Mouse (Mus musculus) liver, embryonic 16.5 days (tissue): ENCODE measurements around the gene Isg20. TPM values are rescaled to one million over a fixed set of nuclear protein-coding genes. Genes with fewer than 3 reads are reported as not detected.

Source experiments
- ATAC-seq: fragments of 200-750 bp; cut with Nextera tagmentation; 2 replicates; pipeline ENCODE4 v1.8.0; 2017; ENCODE audit warnings: low read depth, mild to moderate bottlenecking, moderate number of reproducible peaks, moderate library complexity
- H3K27ac ChIP-seq: fragments of 300-500 bp; sonication (generic); 2 replicates; pipeline ENCODE4 v1.5.1; 2014; ENCODE audit warnings: mild to moderate bottlenecking, low read length
- H3K27me3 ChIP-seq: fragments of 300-500 bp; sonication (generic); 2 replicates; pipeline ENCODE4 v1.6.1; 2014; ENCODE audit warnings: low read depth, low read length, mixed read lengths; ENCODE audit not compliant: control insufficient read depth, insufficient read depth
- H3K36me3 ChIP-seq: fragments of 300-500 bp; sonication (generic); 2 replicates; pipeline ENCODE4 v1.6.1; 2014; ENCODE audit warnings: mild to moderate bottlenecking; ENCODE audit not compliant: control insufficient read depth, insufficient read depth
- H3K4me1 ChIP-seq: fragments of 300-500 bp; sonication (generic); 2 replicates; pipeline ENCODE4 v1.6.1; 2014; ENCODE audit warnings: low read depth, low read length, mixed read lengths; ENCODE audit not compliant: control insufficient read depth
- H3K4me2 ChIP-seq: fragments of 300-500 bp; sonication (generic); 2 replicates; pipeline ENCODE4 v1.6.1; 2014; ENCODE audit warnings: low read depth, low read length, mixed read lengths
- H3K4me3 ChIP-seq: fragments of 300-500 bp; sonication (generic); 2 replicates; pipeline ENCODE4 v1.5.1; 2014; ENCODE audit warnings: low read depth, mild to moderate bottlenecking, low read length
- H3K9ac ChIP-seq: fragments of 300-500 bp; sonication (generic); 2 replicates; pipeline ENCODE4 v1.6.1; 2014; ENCODE audit warnings: low read depth, low read length
- H3K9me3 ChIP-seq: fragments of 300-500 bp; sonication (generic); replicated peaks from 2 replicates; pipeline ENCODE4 v1.6.1; 2016; ENCODE audit warnings: low read length; ENCODE audit not compliant: control insufficient read depth
- whole genome bisulfite sequencing: fragments of 180-500 bp; shearing (Covaris S2); extraction: QIAGEN DNeasy Blood & Tissue Kit; methylation state at CpG from one replicate; pipeline ENCODE4 v1.1.7; 2014; ENCODE audit not compliant: insufficient replicate concordance; 5-methylcytosine and 5-hydroxymethylcytosine counted together
- polyA plus RNA-seq: library from polyadenylated mRNA; unstranded; fragments of >200 nt; fragmentation: Nextera tagmentation; extraction: Ambion mirVana; gene quantifications from 2 replicates; pipeline ENCODE4 v1.2.1, GENCODE M21; 2015

The Isg20 gene
- polyA plus RNA-seq, 1 experiment from 2014 or later, result 138 TPM

DNA sequence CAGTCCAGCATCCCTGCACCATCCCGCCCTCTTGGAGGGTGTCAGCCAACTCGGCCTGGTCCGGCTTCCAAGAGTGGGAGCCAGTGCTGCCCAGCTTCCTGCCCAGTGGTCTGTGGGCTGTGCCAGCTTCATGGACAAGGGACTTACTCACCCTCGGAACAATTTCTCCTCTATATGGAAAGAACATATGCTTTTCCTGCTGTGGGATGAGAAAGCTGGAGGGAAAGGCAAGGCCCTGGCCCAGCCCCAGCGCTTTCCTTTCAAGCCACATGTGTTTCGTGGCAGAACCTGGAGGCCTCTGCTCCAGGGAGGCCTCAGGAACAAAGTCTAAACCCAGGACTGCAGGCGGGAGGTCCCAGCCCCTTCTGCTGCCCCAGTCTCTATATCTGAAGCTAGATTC, 12.5 kb downstream of the Isg20 start:
- no peak for ATAC-seq
- peaks cover 8% of the 10 kb centered on the region for H3K4me1 ChIP-seq
- 72% methylated on average over 7 of the region's 7 CpGs for whole genome bisulfite sequencing
- no peak overlapping the region for H3K27ac ChIP-seq
- no peak overlapping the region for H3K4me2 ChIP-seq
- no peaks in the 10 kb centered on the region for H3K9me3 ChIP-seq
- no peak overlapping the region for H3K9ac ChIP-seq
- H3K27me3 ChIP-seq, result no peaks in the 10 kb centered on the region
- no peak overlapping the region for H3K4me3 ChIP-seq
- H3K36me3 ChIP-seq, result no peaks in the 10 kb centered on the region

DNA sequence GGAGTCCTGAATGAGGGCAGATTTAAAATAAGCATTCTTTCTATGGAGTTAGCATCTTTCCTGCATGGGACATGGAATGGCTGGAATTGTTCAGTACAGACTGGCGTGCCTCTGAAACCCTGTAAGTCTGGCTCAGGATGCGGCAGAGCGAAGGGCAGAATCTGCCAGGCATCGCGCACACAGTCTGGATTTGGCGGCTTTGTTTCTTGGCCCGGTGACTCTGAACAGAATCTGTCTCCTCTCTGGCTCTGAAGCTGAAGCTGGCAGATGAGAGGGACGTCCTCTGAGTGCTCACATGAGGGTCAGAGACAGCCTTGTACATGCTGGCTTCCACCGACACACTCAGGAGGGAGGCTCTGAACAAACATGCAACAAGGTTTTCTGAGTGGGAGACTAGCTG, 12.9 kb downstream of the Isg20 start:
- no peak overlapping the region for H3K9ac ChIP-seq
- no peak overlapping the region for H3K4me3 ChIP-seq
- H3K36me3 ChIP-seq, result no peaks in the 10 kb centered on the region
- H3K4me2 ChIP-seq, result no peak overlapping the region
- no peaks in the 10 kb centered on the region for H3K9me3 ChIP-seq
- no peak for ATAC-seq
- H3K4me1 ChIP-seq, result peaks cover 8% of the 10 kb centered on the region
- no peak overlapping the region for H3K27ac ChIP-seq
- H3K27me3 ChIP-seq, result no peaks in the 10 kb centered on the region
- WGBS, result 72% methylated on average over 9 of the region's 9 CpGs

DNA sequence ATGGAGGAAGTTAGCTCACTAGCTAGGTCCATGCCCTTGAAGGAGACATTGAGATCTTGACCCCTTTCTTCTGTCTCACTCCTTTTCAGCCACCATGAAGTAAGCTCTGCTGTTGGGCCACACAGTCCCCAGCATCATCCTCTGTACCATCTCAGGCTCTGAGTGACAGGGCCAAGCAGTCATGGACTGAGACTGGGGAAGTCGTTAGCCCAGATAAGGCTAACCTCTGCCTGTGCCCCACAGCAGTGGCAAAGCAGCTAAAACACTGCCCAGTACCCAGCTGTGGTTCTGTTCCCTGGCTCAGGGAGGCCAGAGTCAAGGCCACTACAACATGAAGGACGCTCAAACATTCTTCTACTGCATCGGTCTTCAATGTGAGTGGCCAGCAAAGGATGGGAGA, 14.0 kb downstream of the Isg20 start:
- Histone ChIP-seq H3K36me3 (no peaks in the 10 kb centered on the region), H3K27ac (no peak overlapping the region), H3K4me3 (no peak overlapping the region), H3K9ac (no peak overlapping the region), H3K4me2 (peak overlapping the region; percentile 21; the same call in 1 of the 2 replicates), H3K4me1 (peaks cover 5% of the 10 kb centered on the region), H3K9me3 (no peaks in the 10 kb centered on the region), H3K27me3 (no peaks in the 10 kb centered on the region)
- 36% methylated on average over 3 of the region's 3 CpGs for WGBS
- ATAC-seq, result 0 out of 2 replicates have a peak, but pooled peaks have one; percentile 17

DNA sequence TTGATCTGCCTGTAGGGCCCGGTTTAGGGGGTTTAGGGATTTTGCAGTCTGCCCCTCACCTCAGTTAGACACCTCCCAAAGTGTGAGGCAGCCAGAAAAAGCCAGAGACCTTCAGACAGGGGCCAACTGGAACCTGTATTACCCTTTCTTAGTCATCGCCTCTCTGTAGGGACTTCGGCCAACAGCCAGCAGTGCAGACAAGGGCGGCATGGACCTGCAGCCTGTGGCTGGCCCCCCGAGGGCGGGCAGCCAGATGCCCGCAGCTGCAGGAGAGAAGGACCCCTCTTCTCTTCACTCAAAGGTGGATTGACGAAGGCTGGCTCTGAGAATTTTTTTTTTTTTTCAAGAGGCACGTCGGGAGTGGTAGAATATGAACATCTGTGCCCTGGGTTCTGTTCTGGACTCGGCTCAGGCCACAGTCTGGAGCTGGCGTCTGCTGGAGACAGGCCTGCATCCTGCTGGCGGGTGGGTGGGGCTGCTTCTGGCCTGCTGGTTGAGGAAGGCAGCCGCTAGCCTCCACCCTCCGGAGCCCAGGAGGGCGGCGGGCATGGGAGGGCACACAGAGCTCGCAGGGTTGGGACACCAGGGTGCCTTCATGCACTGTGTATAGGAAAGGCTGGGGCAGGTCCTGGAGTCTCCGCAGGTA, 25.9 kb downstream of the Isg20 start:
- Histone ChIP-seq H3K27me3 (no peaks in the 10 kb centered on the region; the same call in 1 of the 2 replicates), H3K36me3 (no peaks in the 10 kb centered on the region), H3K9me3 (no peaks in the 10 kb centered on the region), H3K9ac (no peak overlapping the region), H3K4me3 (no peak overlapping the region), H3K27ac (no peak overlapping the region), H3K4me1 (no peaks in the 10 kb centered on the region), H3K4me2 (no peak overlapping the region)
- ATAC-seq, result no peak
- 52% methylated on average over 19 of the region's 19 CpGs for WGBS

DNA sequence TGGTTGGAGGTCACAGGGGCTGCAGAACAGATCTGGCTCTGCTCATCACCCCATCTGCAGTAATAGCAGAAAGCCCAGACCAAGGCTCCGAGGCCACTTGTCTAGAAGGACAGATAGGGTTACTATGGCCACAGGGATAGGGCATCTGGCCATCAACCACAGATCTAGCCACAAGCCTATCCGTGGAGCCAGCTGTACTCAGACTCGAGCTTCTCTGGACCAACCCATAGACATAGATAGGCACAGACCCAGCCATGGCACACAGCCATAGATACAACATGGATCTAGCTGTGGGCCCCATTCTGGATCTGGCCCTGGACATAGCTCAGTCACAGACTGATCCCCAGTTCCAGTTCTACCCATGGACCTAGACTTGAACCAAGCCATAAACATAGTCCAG, 27.7 kb downstream of the Isg20 start:
- Histone ChIP-seq H3K4me2 (no peak overlapping the region), H3K36me3 (no peaks in the 10 kb centered on the region), H3K9me3 (no peaks in the 10 kb centered on the region), H3K9ac (no peak overlapping the region), H3K4me1 (no peaks in the 10 kb centered on the region), H3K27ac (no peak overlapping the region), H3K4me3 (no peak overlapping the region), H3K27me3 (no peaks in the 10 kb centered on the region; the same call in 1 of the 2 replicates)
- ATAC-seq, result peak; percentile 79
- WGBS, result 32% methylated on average over 3 of the region's 3 CpGs

DNA sequence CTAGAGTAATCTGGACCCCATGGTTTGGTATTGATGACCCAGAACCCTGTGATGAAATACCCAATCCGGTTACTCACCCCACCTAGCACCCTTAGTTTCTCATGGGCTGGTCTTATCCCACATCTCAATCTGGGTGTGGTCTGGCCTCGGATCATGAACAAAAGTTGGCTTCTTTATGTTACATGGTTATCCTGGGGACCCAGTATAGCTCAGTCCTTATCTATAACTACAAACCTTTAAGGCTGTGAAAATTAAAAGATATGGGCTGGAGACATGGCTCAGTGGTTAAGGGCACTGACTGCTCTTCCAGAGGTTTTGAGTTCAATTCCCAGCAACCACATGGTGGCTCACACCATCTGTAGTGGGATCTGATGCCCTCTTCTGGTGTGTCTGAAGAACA, 29.3 kb downstream of the Isg20 start:
- no peaks in the 10 kb centered on the region for H3K27me3 ChIP-seq
- H3K4me2 ChIP-seq, result no peak overlapping the region
- no peak overlapping the region for H3K27ac ChIP-seq
- ATAC-seq, result peak; percentile 56; the same call in 1 of the 2 replicates
- no peaks in the 10 kb centered on the region for H3K9me3 ChIP-seq
- no peaks in the 10 kb centered on the region for H3K4me1 ChIP-seq
- WGBS, result 28% methylated on average over 2 of the region's 2 CpGs
- no peaks in the 10 kb centered on the region for H3K36me3 ChIP-seq
- no peak overlapping the region for H3K4me3 ChIP-seq
- no peak overlapping the region for H3K9ac ChIP-seq

DNA sequence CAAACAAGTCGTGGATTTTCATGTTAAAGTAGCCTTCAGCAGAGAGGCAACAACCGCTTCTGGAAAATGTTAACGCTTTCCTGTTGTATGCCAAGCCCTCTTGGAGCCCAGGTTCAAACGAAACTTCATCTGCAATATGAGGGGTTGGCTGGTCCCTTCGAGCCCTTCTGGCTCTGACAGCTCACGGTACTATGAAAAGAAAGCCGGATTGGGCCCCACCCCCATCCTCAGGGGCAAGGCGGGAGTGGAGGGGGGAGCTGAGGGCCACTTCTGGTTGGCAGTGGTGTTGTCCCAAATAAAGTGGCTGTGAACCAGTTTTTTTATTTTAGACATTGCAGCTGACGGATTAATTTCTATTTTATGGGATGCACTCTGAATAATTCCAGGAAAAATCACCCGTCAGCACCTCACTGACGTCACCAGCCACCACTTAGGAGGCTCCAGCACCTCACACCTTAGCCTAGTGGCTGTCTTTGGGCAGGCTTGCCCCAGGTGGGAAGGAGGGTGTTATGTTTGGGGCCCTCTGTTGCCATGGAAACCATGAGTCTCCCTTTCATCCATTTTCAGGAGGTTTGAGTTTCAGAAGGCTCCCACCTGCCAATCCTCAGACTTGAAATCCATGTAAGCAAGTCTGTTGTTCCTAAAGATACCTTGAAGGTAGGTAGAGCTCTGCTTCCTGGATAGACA, 40.8 kb downstream of the Isg20 start:
- no peak for ATAC-seq
- Histone ChIP-seq H3K27me3 (no peaks in the 10 kb centered on the region), H3K9me3 (no peaks in the 10 kb centered on the region), H3K36me3 (no peaks in the 10 kb centered on the region), H3K9ac (no peak overlapping the region), H3K4me1 (no peaks in the 10 kb centered on the region), H3K4me3 (no peak overlapping the region), H3K27ac (no peak overlapping the region), H3K4me2 (no peak overlapping the region)
- 25% methylated on average over 11 of the region's 11 CpGs for WGBS

DNA sequence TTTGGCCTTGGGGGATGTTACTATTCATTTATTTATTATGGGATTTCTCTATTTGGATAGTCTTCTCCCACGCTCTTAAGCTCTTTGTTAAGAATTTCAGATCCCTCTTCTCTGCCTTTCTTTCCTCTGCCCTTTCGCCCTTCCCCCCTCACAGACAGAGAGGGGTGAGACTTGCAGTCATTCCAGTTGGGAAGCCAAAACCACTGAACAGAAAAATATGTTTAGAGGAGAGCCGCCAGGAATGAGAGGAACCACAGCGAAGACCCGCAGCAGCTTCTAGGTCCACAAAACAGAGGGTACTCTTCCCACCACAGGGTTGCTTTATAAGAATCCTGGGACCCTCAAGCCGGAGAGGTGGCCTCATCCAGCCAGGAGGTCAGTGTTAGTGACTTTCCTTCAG, 41.4 kb downstream of the Isg20 start:
- H3K4me3 ChIP-seq, result no peak overlapping the region
- no peak overlapping the region for H3K27ac ChIP-seq
- no peaks in the 10 kb centered on the region for H3K36me3 ChIP-seq
- 59% methylated on average over 6 of the region's 6 CpGs for WGBS
- H3K9me3 ChIP-seq, result no peaks in the 10 kb centered on the region
- no peaks in the 10 kb centered on the region for H3K27me3 ChIP-seq
- ATAC-seq, result no peak
- H3K4me2 ChIP-seq, result no peak overlapping the region
- H3K4me1 ChIP-seq, result no peaks in the 10 kb centered on the region
- H3K9ac ChIP-seq, result no peak overlapping the region

DNA sequence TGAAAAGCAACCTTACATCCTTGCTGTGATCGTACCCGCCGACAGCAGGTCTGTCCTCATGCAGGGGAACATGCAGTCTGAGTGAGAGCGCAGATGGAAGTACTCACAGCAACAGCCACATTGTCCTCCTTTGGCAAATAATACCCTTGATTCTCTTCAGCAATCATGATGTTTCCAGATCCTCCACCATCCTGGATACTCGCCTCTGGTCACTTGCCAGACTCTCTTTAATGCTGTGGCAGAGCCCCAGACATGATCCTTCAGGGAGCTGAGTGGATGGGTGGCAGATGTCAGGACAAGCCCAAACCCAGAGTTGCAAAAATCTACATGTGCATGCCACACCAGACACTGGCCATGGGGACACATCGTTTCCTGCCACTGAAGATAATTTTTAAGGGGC, 41.9 kb downstream of the Isg20 start:
- no peaks in the 10 kb centered on the region for H3K27me3 ChIP-seq
- H3K9ac ChIP-seq, result no peak overlapping the region
- ATAC-seq, result no peak
- no peaks in the 10 kb centered on the region for H3K4me1 ChIP-seq
- no peak overlapping the region for H3K27ac ChIP-seq
- H3K4me3 ChIP-seq, result no peak overlapping the region
- H3K4me2 ChIP-seq, result no peak overlapping the region
- H3K9me3 ChIP-seq, result no peaks in the 10 kb centered on the region
- 74% methylated on average over 6 of the region's 6 CpGs for WGBS
- no peaks in the 10 kb centered on the region for H3K36me3 ChIP-seq
